ENCODE assay signal across 14 mouse cellular contexts in genomic region chr13:32036902-32037301, GRCm38 (mm10).
"Had no signal": no experiment of that assay in that cellular context is flagged by ENCODE, and none has a peak within 500 bp of the region (broad histone marks: within the 10 kb centered on the region; RNA-seq: fewer than 3 reads in every experiment).

No protein-coding gene starts in this region.

- H3K4me2 ChIP-seq: intestine, embryonic 15.5 days; kidney, embryonic 15.5 days; liver, embryonic 12.5 days; liver, embryonic 15.5 days; midbrain, embryonic 13.5 days had no signal

- H3K36me3 ChIP-seq: intestine, embryonic 15.5 days; kidney, embryonic 15.5 days; liver, embryonic 12.5 days; liver, embryonic 15.5 days; midbrain, embryonic 13.5 days had no signal

- H3K27me3 ChIP-seq: intestine, embryonic 15.5 days; kidney, embryonic 15.5 days; liver, embryonic 12.5 days; liver, embryonic 15.5 days; midbrain, embryonic 13.5 days had no signal

- DNase-seq: kidney, adult 11 months; kidney, adult 8-10 months; kidney, postnatal 14 days; kidney, postnatal 4 days; left cerebral cortex, postnatal 4 days; liver; lung, adult 18-20 months; thymus, postnatal 25 days had no signal

- H3K9me3 ChIP-seq: intestine, embryonic 15.5 days; kidney, embryonic 15.5 days; liver, embryonic 12.5 days; liver, embryonic 15.5 days; midbrain, embryonic 13.5 days had no signal

- H3K9ac ChIP-seq: intestine, embryonic 15.5 days; kidney, embryonic 15.5 days; liver, embryonic 12.5 days; liver, embryonic 15.5 days; midbrain, embryonic 13.5 days had no signal

- ATAC-seq: intestine, embryonic 15.5 days; liver, embryonic 12.5 days; midbrain, embryonic 13.5 days had no signal

- H3K27ac ChIP-seq: intestine, embryonic 15.5 days; kidney, embryonic 15.5 days; liver, embryonic 12.5 days; liver, embryonic 15.5 days; macrophage; midbrain, embryonic 13.5 days had no signal

- H3K4me1 ChIP-seq: liver, embryonic 12.5 days; liver, embryonic 15.5 days; midbrain, embryonic 13.5 days had no signal

- H3K4me3 ChIP-seq: intestine, embryonic 15.5 days; kidney, embryonic 15.5 days; liver, embryonic 12.5 days; liver, embryonic 15.5 days; midbrain, embryonic 13.5 days had no signal
